Mouse (Mus musculus) small intestine, adult 2 months (tissue): ENCODE measurements at regions not wholly inside any gene's neighbourhood (a gene's known extent, or its start where the extent isn't known, plus 50 kb on each side); places are given as distances from the start of the nearest gene placed in this dataset.

Experiments used
- H3K27ac ChIP-seq: fragments of 200-500 bp; 2 replicates; pipeline ENCODE4 v1.5.1; 2012; ENCODE audit warnings: low read depth, low read length, control low read depth, inconsistent platforms; ENCODE audit not compliant: insufficient read depth
- H3K27me3 ChIP-seq: fragments of 200-500 bp; 2 replicates; pipeline ENCODE4 v1.6.1; 2012; ENCODE audit warnings: mild to moderate bottlenecking, moderate library complexity, low read length, inconsistent platforms; ENCODE audit not compliant: control insufficient read depth, insufficient read depth
- H3K36me3 ChIP-seq: fragments of 200-500 bp; 2 replicates; pipeline ENCODE4 v1.6.1; 2012; ENCODE audit warnings: mild to moderate bottlenecking, low read length, control low read depth, inconsistent platforms; ENCODE audit not compliant: control insufficient read depth, insufficient read depth
- H3K4me1 ChIP-seq: fragments of 200-500 bp; 2 replicates; pipeline ENCODE4 v1.6.1; 2012; ENCODE audit warnings: low read length, inconsistent platforms, mixed read lengths; ENCODE audit not compliant: control insufficient read depth, insufficient read depth, insufficient read length
- H3K4me3 ChIP-seq: fragments of 200-500 bp; 2 replicates; pipeline ENCODE4 v1.5.1; 2012; ENCODE audit warnings: low read depth, mild to moderate bottlenecking, control low read depth, inconsistent platforms, low read length, moderate library complexity
- CTCF ChIP-seq: fragments of 200-500 bp; IDR thresholded peaks from 2 replicates; pipeline ENCODE4 v1.5.1; 2012; ENCODE audit warnings: low read depth, mild to moderate bottlenecking, control low read depth, inconsistent platforms, low read length, moderate library complexity, mixed read lengths; ENCODE audit not compliant: insufficient replicate concordance, insufficient read length; ENCODE audit errors: extremely low read depth
- POLR2A ChIP-seq: fragments of 200-500 bp; IDR thresholded peaks from 2 replicates; pipeline ENCODE4 v1.6.1; 2012; ENCODE audit warnings: low read depth, mild to moderate bottlenecking, control low read depth, inconsistent platforms, low read length, moderate library complexity
- WGBS: fragments of 180-500 bp; shearing (Covaris S2); methylation state at CpG from one replicate; pipeline ENCODE4 v1.1.7; 2018; 5-methylcytosine and 5-hydroxymethylcytosine counted together

DNA sequence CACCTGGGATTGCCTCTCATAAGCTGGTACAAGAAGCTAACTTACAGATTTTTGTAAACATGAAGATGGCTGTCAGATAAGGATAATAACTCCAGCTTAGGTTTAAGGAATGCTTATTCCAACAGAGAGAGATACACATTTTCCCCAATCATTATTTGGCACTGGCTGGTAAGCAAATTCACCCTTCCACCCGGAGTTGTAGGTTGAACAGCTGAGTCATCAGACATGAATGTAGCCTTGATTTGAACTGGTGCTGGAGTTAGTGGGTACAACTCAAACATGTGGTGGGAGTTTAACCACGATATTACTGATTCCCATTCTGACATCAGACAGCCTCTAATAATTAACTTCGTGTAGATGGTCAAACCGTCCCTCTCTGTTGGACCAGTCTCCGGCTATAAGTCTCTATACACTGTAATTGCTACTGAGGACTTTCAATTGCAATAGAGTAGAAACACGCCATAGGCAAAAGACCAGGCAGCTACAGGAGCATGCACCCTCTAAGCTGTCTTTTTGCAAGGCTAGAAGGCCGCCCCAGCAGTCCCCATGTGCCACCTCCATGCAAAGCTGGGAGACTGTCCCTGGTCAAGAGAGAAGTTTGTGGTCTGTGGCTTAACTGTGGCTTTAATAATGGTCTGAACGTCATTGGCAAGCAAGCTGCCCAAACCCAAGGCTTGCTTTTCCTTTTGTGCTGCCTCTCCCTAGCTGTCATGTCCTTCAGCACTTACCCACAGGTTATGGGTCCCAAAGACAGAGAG is 868.4 kb downstream of the Zfp704 start:
- Histone ChIP-seq H3K4me1 (no peaks in the 10 kb centered on the region), H3K27ac (no peak overlapping the region), H3K27me3 (no peaks in the 10 kb centered on the region), H3K4me3 (no peak overlapping the region), H3K36me3 (no peaks in the 10 kb centered on the region)
- 64% methylated on average over 8 of the region's 8 CpGs for WGBS
- TF ChIP-seq POLR2A, result no peak
- no peak for TF ChIP-seq CTCF

- TF ChIP-seq CTCF (no peak), POLR2A (no peak)
- Histone ChIP-seq H3K27me3 (no peaks in the 10 kb centered on the region), H3K36me3 (no peaks in the 10 kb centered on the region), H3K4me1 (no peaks in the 10 kb centered on the region), H3K4me3 (no peak overlapping the region), H3K27ac (no peak overlapping the region)
- 72% methylated on average over 5 of the region's 5 CpGs for WGBS
Measured at GRCm38 (mm10) chr3:8740710-8741109, 869.2 kb downstream of the Zfp704 start.

GRCm38 (mm10) chr3:8739299-8739698 is 870.6 kb downstream of the Zfp704 start:
- no peak overlapping the region for H3K27ac ChIP-seq
- 89% methylated on average over 14 of the region's 14 CpGs for WGBS
- no peaks in the 10 kb centered on the region for H3K27me3 ChIP-seq
- H3K4me3 ChIP-seq, result no peak overlapping the region
- no peaks in the 10 kb centered on the region for H3K4me1 ChIP-seq
- TF ChIP-seq POLR2A (no peak), CTCF (no peak)
- H3K36me3 ChIP-seq, result no peaks in the 10 kb centered on the region

DNA sequence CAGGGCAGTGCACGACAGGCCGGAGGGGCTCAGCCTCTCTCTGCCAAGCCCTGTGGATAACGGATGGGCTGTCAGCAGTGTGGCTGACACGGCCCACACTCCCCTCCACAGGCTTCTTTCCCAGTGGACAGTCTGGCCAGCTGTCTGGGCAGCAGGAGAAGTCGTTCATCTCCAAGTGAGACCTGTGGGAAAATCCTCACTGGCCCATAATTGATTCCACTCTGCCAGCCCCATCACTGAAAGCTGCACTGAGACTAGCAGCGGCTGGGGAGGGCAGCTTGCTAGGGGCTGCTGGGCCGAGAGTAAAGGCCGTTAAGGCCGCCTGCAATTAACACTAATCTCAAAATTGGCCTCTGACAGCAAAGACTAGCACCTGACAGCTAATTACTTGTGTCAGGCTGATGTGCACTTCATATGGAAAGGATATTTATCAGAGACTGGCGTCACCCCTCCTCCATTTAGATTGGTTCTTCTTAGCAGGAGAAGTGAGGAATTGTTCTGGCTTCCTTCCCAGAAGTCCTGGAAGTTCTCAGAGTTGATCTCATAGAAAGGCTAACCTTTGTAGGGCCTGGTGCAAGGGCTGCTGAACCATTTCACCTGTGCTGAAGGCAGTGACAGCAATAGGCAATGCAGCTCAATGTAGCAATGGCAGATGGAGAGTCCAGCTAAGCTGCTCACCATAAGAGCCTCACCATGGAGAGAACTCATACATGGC is 873.5 kb downstream of the Zfp704 start:
- TF ChIP-seq POLR2A (no peak), CTCF (no peak)
- no peaks in the 10 kb centered on the region for H3K4me1 ChIP-seq
- no peak overlapping the region for H3K4me3 ChIP-seq
- H3K36me3 ChIP-seq, result no peaks in the 10 kb centered on the region
- H3K27ac ChIP-seq, result no peak overlapping the region
- 57% methylated on average over 10 of the region's 10 CpGs for WGBS
- no peaks in the 10 kb centered on the region for H3K27me3 ChIP-seq

- H3K4me1 ChIP-seq, result no peaks in the 10 kb centered on the region
- 56% methylated on average over 3 of the region's 3 CpGs for WGBS
- H3K27ac ChIP-seq, result no peak overlapping the region
- no peak for TF ChIP-seq CTCF
- H3K4me3 ChIP-seq, result no peak overlapping the region
- H3K36me3 ChIP-seq, result no peaks in the 10 kb centered on the region
- H3K27me3 ChIP-seq, result no peaks in the 10 kb centered on the region
Measured at GRCm38 (mm10) chr3:8734096-8734495, 875.8 kb downstream of the Zfp704 start.

GRCm38 (mm10) chr3:8731398-8731797 is 878.5 kb downstream of the Zfp704 start:
- Histone ChIP-seq H3K4me1 (no peaks in the 10 kb centered on the region), H3K27ac (no peak overlapping the region), H3K36me3 (no peaks in the 10 kb centered on the region), H3K27me3 (no peaks in the 10 kb centered on the region), H3K4me3 (no peak overlapping the region)
- 48% methylated on average over 6 of the region's 6 CpGs for WGBS
- TF ChIP-seq CTCF (no peak), POLR2A (no peak)

DNA sequence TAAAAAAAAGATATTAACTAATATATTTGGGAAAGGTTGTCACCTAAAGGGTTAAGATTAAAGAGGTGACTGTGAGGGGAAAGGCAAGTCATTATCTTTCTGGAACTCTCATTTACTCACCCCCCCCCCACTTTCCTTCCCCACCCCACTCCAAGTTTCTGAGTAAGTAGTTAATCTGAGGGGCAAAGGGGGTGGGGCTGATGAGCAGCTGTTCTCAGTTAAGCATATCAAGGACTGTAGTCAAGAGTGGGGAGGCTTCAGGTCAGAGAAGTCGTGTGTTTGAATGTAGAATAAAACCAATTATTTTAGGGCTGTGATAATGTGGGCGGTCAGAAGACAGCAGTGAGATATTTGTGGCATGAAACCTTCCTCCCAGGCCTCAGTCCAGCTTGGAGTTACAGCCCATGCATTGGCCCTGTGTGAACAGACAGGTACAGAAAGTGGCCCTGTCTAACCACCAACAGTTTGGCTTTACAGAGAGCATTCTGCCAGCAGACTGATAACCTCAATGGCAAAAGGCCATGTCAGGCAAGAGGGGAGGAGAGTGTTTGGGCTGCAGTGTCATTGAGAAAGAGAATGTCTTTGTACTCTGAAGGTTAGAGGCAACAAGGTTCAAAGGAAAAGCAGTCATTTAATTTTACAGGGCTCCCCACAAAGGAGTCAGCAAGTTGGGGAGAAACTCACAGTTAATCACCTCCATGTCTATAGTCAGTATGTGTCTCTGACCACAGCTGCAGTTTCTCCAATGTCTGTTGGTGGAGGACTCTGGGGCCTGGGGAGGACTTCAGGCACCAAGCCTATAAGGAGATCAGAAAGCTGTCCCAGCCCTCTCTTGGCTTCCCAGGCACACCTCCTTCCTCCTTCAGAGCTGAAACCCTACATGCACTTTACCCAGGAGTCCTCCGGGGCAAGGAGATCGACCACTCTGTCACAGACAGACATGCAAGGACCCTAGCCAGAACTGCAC is 888.0 kb downstream of the Zfp704 start:
- TF ChIP-seq POLR2A (no peak), CTCF (no peak)

More for the DNA sequence above, 888.0 kb downstream of the Zfp704 start:
- peaks cover 6% of the 10 kb centered on the region; the same call in 1 of the 2 replicates for H3K27me3 ChIP-seq
- 63% methylated on average over 4 of the region's 4 CpGs for WGBS
- no peaks in the 10 kb centered on the region for H3K36me3 ChIP-seq
- peaks cover 3% of the 10 kb centered on the region for H3K4me1 ChIP-seq
- no peak overlapping the region for H3K4me3 ChIP-seq
- no peak overlapping the region for H3K27ac ChIP-seq
